Mouse (Mus musculus): ENCODE measurements at regions not wholly inside any gene's neighbourhood (a gene's known extent, or its start where the extent isn't known, plus 50 kb on each side); places are given as distances from the start of the nearest gene placed in this dataset.
"Not testable (repeated sequence)": the region's sequence is repeated elsewhere in the genome, so short reads cannot be mapped to it uniquely, and the experiment has no call there.

DNA sequence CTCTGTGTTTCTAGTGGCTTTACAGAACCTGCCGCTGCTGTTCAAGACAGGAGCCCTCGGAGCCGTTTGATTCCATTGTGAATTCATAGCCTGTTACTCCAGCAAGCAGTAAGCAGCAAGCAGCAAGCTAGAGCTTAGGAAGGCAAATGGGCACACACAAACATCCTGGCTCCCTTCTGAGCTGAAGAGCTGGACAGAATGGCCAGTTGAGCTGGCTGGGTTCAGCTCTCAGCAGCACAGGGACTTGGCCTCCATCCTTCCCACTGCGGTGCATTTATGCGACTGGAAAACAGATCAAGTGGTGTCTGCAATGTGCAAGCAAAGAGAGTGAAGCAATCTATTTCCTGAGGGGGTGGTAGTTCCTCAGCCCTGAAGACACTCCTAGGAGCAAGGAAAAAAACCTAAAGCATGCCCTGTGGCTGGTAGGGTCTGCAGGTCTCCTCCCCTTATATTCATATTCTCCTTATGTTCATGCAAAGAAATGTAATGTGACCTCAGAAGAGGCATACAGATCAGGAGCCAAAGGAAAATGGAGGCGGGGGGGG is 513.9 kb upstream of the Gulo start:
- Histone ChIP-seq H3K4me1 (replicated peaks) (no peaks in the 10 kb centered on the region), H3K27me3 (no peaks in the 10 kb centered on the region), H3K4me2 (no peak overlapping the region), H3K9me3 (replicated peaks) (no peaks in the 10 kb centered on the region), H3K4me3 (no peak overlapping the region), H3K9ac (no peak overlapping the region), H3K27ac (no peak overlapping the region), H3K36me3 (no peaks in the 10 kb centered on the region)
- WGBS, result 73% methylated on average over 6 of the region's 6 CpGs
- no peak for ATAC-seq (replicated peaks; ENCODE audit: insufficient number of reproducible peaks, insufficient read depth, low FRiP score, low read depth)

- ATAC-seq (replicated peaks; ENCODE audit: insufficient number of reproducible peaks, insufficient read depth, low FRiP score, low read depth), result no peak
- H3K4me3 ChIP-seq, result no peak overlapping the region
- no peak overlapping the region for H3K9ac ChIP-seq
- no peaks in the 10 kb centered on the region for H3K9me3 ChIP-seq (replicated peaks)
- WGBS, result 54% methylated on average over 7 of the region's 7 CpGs
- no peaks in the 10 kb centered on the region for H3K4me1 ChIP-seq (replicated peaks)
- no peak overlapping the region for H3K4me2 ChIP-seq
- H3K36me3 ChIP-seq, result no peaks in the 10 kb centered on the region
- no peak overlapping the region for H3K27ac ChIP-seq
- no peaks in the 10 kb centered on the region for H3K27me3 ChIP-seq
Observed at GRCm38 (mm10) chr14:66521836-66522629, 513.0 kb upstream of the Gulo start.

GRCm38 (mm10) chr14:66516770-66517169 is 507.8 kb upstream of the Gulo start:
- Histone ChIP-seq H3K36me3 (no peaks in the 10 kb centered on the region), H3K9ac (no peak overlapping the region), H3K4me3 (no peak overlapping the region), H3K27me3 (no peaks in the 10 kb centered on the region), H3K4me2 (no peak overlapping the region), H3K27ac (no peak overlapping the region), H3K9me3 (replicated peaks) (no peaks in the 10 kb centered on the region), H3K4me1 (replicated peaks) (no peaks in the 10 kb centered on the region)
- 77% methylated on average over 3 of the region's 3 CpGs for WGBS
- ATAC-seq (replicated peaks; ENCODE audit: insufficient number of reproducible peaks, insufficient read depth, low FRiP score, low read depth), result no peak

DNA sequence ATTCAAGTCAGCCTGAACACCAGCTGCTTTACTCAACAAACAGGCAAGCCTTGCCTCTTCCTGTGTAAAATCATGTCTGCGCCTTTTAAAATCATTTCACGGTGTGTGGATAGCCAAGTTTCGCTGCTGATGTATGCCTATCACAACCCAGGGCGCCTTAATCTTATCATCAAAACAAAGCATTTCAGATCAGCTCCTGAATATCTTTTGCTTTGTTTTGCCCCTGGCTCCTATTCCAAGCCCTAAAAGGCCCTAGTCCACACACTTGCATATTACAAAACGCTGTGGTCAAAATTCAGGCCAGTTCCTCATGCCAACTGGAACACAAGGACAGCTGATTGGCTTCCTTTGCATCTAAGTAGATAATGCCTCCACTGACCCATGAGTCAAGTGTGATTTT is 501.7 kb upstream of the Gulo start:
- H3K9ac ChIP-seq, result no peak overlapping the region
- no peak overlapping the region for H3K27ac ChIP-seq
- no peaks in the 10 kb centered on the region for H3K36me3 ChIP-seq
- no peak for ATAC-seq (replicated peaks; ENCODE audit: insufficient number of reproducible peaks, insufficient read depth, low FRiP score, low read depth)
- H3K4me1 ChIP-seq (replicated peaks), result no peaks in the 10 kb centered on the region
- no peak overlapping the region for H3K4me2 ChIP-seq
- H3K4me3 ChIP-seq, result no peak overlapping the region
- H3K9me3 ChIP-seq (replicated peaks), result no peaks in the 10 kb centered on the region
- 66% methylated on average over 5 of the region's 5 CpGs for WGBS
- H3K27me3 ChIP-seq, result no peaks in the 10 kb centered on the region

DNA sequence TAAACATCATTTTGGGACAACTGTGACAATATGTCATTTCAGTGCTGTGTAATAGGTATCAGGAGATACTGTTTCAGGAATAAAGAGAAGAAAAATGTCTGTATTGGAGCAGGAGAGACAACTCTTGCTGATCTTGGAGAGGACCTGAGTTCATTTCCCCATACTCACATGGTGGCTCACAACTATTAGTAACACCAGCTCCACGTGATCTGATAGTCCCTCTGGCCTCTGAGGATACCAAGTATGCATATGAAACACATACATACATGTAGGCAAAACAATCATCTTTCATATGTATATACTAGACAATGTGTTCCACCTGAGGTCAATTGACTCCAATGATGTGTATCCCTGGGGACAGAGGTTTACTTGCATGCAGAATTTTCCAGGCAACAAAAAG is 501.2 kb upstream of the Gulo start:
- ATAC-seq (replicated peaks; ENCODE audit: insufficient number of reproducible peaks, insufficient read depth, low FRiP score, low read depth), result no peak
- H3K4me3 ChIP-seq, result no peak overlapping the region
- WGBS, result 58% methylated on average over 1 of the region's 1 CpGs
- no peak overlapping the region for H3K27ac ChIP-seq
- H3K27me3 ChIP-seq, result no peaks in the 10 kb centered on the region
- no peaks in the 10 kb centered on the region for H3K4me1 ChIP-seq (replicated peaks)
- no peak overlapping the region for H3K9ac ChIP-seq
- H3K9me3 ChIP-seq (replicated peaks), result no peaks in the 10 kb centered on the region
- H3K4me2 ChIP-seq, result no peak overlapping the region
- no peaks in the 10 kb centered on the region for H3K36me3 ChIP-seq

DNA sequence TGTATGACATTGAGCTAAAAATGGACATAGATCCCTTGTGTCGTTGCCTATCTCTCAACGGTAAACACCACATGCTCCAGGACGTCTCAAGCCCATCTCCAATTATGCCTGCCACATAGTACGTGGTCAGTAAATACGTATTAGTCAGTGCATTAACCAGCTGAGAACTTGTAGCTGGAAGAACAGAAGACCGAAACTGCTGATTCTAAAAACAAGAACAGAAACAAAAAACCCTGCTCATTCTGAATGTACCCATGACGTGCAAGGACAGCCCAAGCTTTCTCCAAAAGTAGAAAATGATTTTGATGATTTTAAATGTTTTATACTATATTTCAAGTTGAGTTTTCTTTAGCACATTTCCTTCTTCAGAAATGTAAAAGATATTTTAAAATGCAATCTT is 500.7 kb upstream of the Gulo start:
- no peak overlapping the region for H3K27ac ChIP-seq

GRCm38 (mm10) chr14:66501995-66502394 is 493.0 kb upstream of the Gulo start:
- Histone ChIP-seq H3K36me3 (no peaks in the 10 kb centered on the region), H3K4me2 (no peak overlapping the region), H3K9ac (no peak overlapping the region), H3K4me3 (no peak overlapping the region), H3K27ac (no peak overlapping the region), H3K27me3 (no peaks in the 10 kb centered on the region), H3K4me1 (replicated peaks) (no peaks in the 10 kb centered on the region), H3K9me3 (replicated peaks) (no peaks in the 10 kb centered on the region)
- WGBS, result 80% methylated on average over 6 of the region's 6 CpGs
- ATAC-seq (replicated peaks; ENCODE audit: insufficient number of reproducible peaks, insufficient read depth, low FRiP score, low read depth), result no peak

More for the DNA sequence above, 500.7 kb upstream of the Gulo start:
- no peak overlapping the region for H3K4me2 ChIP-seq
- H3K9ac ChIP-seq, result no peak overlapping the region
- H3K4me1 ChIP-seq (replicated peaks), result no peaks in the 10 kb centered on the region
- H3K9me3 ChIP-seq (replicated peaks), result no peaks in the 10 kb centered on the region
- no peak overlapping the region for H3K4me3 ChIP-seq
- 79% methylated on average over 7 of the region's 7 CpGs for WGBS
- H3K27me3 ChIP-seq, result no peaks in the 10 kb centered on the region
- H3K36me3 ChIP-seq, result no peaks in the 10 kb centered on the region
- ATAC-seq (replicated peaks; ENCODE audit: insufficient number of reproducible peaks, insufficient read depth, low FRiP score, low read depth), result no peak

- Histone ChIP-seq H3K4me1 (replicated peaks) (no peaks in the 10 kb centered on the region), H3K4me2 (no peak overlapping the region), H3K9me3 (replicated peaks) (no peaks in the 10 kb centered on the region), H3K27ac (no peak overlapping the region), H3K9ac (no peak overlapping the region), H3K27me3 (no peaks in the 10 kb centered on the region), H3K36me3 (no peaks in the 10 kb centered on the region), H3K4me3 (no peak overlapping the region)
- WGBS, result 39% methylated on average over 11 of the region's 11 CpGs
- ATAC-seq (replicated peaks; ENCODE audit: insufficient number of reproducible peaks, insufficient read depth, low FRiP score, low read depth), result peak; percentile 50; the same call in 1 of the 2 replicates
Observed at GRCm38 (mm10) chr14:66499896-66500295, 490.9 kb upstream of the Gulo start.

GRCm38 (mm10) chr14:66495146-66495545 is 486.1 kb upstream of the Gulo start:
- Histone ChIP-seq H3K9me3 (replicated peaks) (no peaks in the 10 kb centered on the region), H3K27me3 (no peaks in the 10 kb centered on the region), H3K4me3 (no peak overlapping the region), H3K36me3 (no peaks in the 10 kb centered on the region), H3K27ac (no peak overlapping the region), H3K4me1 (replicated peaks) (0 out of 2 replicates have a peak, but pooled peaks cover 2% of the 10 kb centered on the region), H3K9ac (no peak overlapping the region), H3K4me2 (no peak overlapping the region)
- no peak for ATAC-seq (replicated peaks; ENCODE audit: insufficient number of reproducible peaks, insufficient read depth, low FRiP score, low read depth)
- WGBS, result 76% methylated on average over 1 of the region's 1 CpGs

DNA sequence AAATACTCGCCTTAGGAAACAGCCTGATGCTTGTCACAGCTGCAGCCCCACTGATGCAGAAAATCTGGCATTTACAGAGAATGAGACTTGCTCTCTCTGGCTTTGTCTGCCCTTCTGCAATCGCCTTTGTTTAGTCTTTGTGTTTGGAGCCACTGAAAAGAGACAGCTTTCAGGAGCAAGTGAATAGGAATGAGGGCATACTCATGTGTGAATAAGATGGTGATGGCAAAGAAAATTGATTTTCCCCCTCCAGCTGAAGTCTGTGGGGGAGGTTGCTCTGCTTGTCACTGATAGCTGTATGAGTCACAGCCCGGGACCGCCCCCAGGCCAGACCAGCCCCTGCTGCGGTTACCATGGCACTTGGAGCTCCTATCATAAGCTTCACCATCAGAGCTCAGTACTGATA is 485.5 kb upstream of the Gulo start:
- ATAC-seq (replicated peaks; ENCODE audit: insufficient number of reproducible peaks, insufficient read depth, low FRiP score, low read depth), result no peak
- no peaks in the 10 kb centered on the region for H3K27me3 ChIP-seq
- H3K36me3 ChIP-seq, result no peaks in the 10 kb centered on the region
- no peak overlapping the region for H3K4me3 ChIP-seq
- H3K27ac ChIP-seq, result no peak overlapping the region
- H3K4me2 ChIP-seq, result no peak overlapping the region
- 0 out of 2 replicates have a peak, but pooled peaks cover 2% of the 10 kb centered on the region for H3K4me1 ChIP-seq (replicated peaks)
- H3K9me3 ChIP-seq (replicated peaks), result no peaks in the 10 kb centered on the region
- WGBS, result 17% methylated on average over 5 of the region's 5 CpGs
- no peak overlapping the region for H3K9ac ChIP-seq

DNA sequence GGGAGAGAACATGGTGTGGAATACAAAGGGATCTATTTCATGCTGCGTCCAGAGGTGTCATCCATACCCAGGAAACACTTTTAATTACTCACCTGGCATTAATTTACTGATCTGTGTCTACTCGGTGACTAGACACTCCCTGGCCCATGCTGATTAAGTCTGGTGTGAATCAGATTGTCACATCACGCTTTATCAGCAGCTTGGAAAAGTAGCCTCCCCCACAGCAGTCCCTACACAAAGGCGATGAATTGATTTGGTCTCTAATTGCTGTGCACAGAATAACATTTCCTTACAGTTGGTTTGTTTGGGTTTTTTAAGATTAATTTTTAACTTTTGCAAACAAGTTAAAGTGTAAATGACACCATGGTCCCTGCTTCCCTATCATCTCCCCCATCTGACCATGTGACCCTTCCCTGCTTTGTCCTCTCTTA is 484.7 kb upstream of the Gulo start:
- WGBS, result 58% methylated on average over 4 of the region's 4 CpGs
- no peak overlapping the region for H3K4me3 ChIP-seq
- ATAC-seq (replicated peaks; ENCODE audit: insufficient number of reproducible peaks, insufficient read depth, low FRiP score, low read depth), result no peak

DNA sequence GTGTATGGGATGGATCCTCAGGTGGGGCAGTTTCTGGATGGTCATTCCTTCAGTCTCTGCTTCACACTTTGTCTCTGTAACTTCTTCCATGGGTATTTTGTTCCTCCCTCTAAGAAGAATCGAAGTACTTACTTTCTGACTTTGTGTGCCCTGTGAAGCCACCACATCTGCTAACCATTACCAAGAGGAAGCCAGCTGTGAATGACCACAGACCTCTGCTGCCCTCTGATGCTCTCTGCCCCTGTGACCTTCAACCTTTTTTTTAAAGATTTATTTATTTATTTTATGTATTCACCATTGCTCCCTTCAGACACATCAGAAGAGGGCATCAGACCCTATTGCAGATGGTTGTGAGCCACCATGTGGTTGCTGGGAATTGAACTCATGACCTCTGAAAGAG is 475.7 kb upstream of the Gulo start:
- not testable (repeated sequence) for H3K4me1 ChIP-seq (replicated peaks); ATAC-seq (replicated peaks; ENCODE audit: insufficient number of reproducible peaks, insufficient read depth, low FRiP score, low read depth)

More for the DNA sequence above, 484.7 kb upstream of the Gulo start:
- H3K9me3 ChIP-seq (replicated peaks), result no peaks in the 10 kb centered on the region
- H3K4me2 ChIP-seq, result no peak overlapping the region
- no peaks in the 10 kb centered on the region for H3K36me3 ChIP-seq
- no peaks in the 10 kb centered on the region for H3K27me3 ChIP-seq
- 0 out of 2 replicates have a peak, but pooled peaks cover 2% of the 10 kb centered on the region for H3K4me1 ChIP-seq (replicated peaks)
- no peak overlapping the region for H3K9ac ChIP-seq
- no peak overlapping the region for H3K27ac ChIP-seq

More for the DNA sequence above, 475.7 kb upstream of the Gulo start:
- H3K27ac ChIP-seq; H3K9ac ChIP-seq; H3K4me2 ChIP-seq; H3K36me3 ChIP-seq; H3K4me3 ChIP-seq; H3K27me3 ChIP-seq; H3K9me3 ChIP-seq (replicated peaks): not testable (repeated sequence)
- WGBS, result 79% methylated on average over 1 of the region's 1 CpGs

All from heart, embryonic 15.5 days (tissue).